ENCODE assay signal across 8 mouse cellular contexts in the genomic region with DNA sequence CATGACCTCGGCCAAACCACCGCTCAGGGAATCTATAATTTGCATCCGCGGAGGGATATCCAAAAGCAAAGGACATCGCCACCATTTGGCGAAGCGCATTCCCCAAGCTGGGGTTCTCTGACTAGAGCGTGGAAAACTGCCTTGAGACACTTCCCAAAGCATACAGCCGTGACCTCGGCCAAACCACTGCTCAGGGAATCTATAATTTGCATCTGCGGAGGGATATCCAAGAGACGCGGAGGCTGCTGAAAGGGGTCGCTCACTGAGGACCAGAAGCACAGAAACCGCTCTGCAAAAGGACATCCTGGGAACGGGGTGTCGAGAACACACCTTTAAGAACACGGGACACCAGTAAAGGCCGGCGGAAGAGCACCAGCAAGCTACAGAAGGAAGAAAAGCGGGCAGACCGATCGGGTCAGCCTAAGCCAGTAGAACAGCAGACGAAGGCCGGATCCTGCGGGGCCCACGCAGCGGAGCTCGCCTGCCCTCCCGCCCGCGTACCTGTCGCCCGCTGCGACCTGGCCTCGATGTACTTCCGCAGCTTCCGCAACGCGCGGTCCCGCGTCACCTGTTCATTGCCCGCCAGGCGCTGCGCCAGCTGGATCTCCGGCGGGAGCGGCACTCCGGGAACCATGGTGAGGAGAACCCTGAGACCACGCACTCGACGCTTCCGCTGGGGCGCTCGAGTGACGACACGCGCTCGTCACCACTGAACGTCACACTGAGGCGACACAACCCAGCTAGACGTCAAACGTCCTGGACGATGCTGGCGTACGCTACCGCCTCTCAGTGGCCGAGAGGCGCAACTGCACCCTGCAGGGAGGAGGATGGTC. TPM values are rescaled to one million over a fixed set of nuclear protein-coding genes. Genes with fewer than 3 reads are reported as not detected.
A peak's percentile ranks its signal among the peaks of the same experiment; 100 is the strongest.
DNase-seq lines count a peak whose midpoint lies in the region; ATAC-seq lines count a peak whose summit lies in the region.

A gene (minus strand): TSS at position 725 of the 833 bp plus-strand sequence.

- H3K9me3 ChIP-seq in heart, embryonic 10.5 days: no peaks in the 10 kb centered on the region
- H3K9me3 ChIP-seq in kidney, embryonic 15.5 days (replicated peaks): no peaks in the 10 kb centered on the region

- H3K27ac ChIP-seq in heart, embryonic 10.5 days: peak within 1 kb of the TSS; percentile 93
- H3K27ac ChIP-seq in kidney, embryonic 15.5 days: peak within 1 kb of the TSS; percentile 92

- peak within 1 kb of the TSS; percentile 70 for H3K9ac ChIP-seq in kidney, embryonic 15.5 days

- H3K4me2 ChIP-seq in kidney, embryonic 15.5 days: peak within 1 kb of the TSS; percentile 82

- H3K4me3 ChIP-seq in heart, embryonic 10.5 days: peak within 1 kb of the TSS; percentile 81
- peak within 1 kb of the TSS; percentile 63 for H3K4me3 ChIP-seq in kidney, embryonic 15.5 days (replicated peaks)

- H3K36me3 ChIP-seq in heart, embryonic 10.5 days: peaks cover 37% of the 10 kb centered on the region
- H3K36me3 ChIP-seq in kidney, embryonic 15.5 days: peaks cover 37% of the 10 kb centered on the region

- peak; percentile 93 for ATAC-seq in erythroblast, adult 5-6 weeks (replicated peaks; ENCODE audit: low FRiP score, poor library complexity, severe bottlenecking)
- ATAC-seq in kidney, embryonic 15.5 days (replicated peaks; ENCODE audit: low FRiP score): peak; percentile 93
- ATAC-seq in monocyte, adult 5-6 weeks (replicated peaks; ENCODE audit: insufficient number of reproducible peaks, low FRiP score, low TSS enrichment, poor library complexity, severe bottlenecking): peak; percentile 98

- under 1% methylated on average over 70 of the region's 70 CpGs for WGBS in heart, embryonic 10.5 days
- under 1% methylated on average over 69 of the region's 70 CpGs for WGBS in kidney, embryonic 15.5 days

- no peaks in the 10 kb centered on the region for H3K27me3 ChIP-seq in heart, embryonic 10.5 days (ENCODE audit: insufficient read depth, poor library complexity, severe bottlenecking)
- H3K27me3 ChIP-seq in kidney, embryonic 15.5 days: no peaks in the 10 kb centered on the region

- peaks cover 14% of the 10 kb centered on the region; the same call in 1 of the 2 replicates for H3K4me1 ChIP-seq in heart, embryonic 10.5 days
- H3K4me1 ChIP-seq in kidney, embryonic 15.5 days: peaks cover 19% of the 10 kb centered on the region

- DNase-seq in B cell, adult 2 months: peak; percentile 98
- DNase-seq in brain, adult 2 months (ENCODE audit: low read depth, low spot score): peak; percentile 99
- DNase-seq in heart, embryonic 10.5 days (ENCODE audit: low spot score): peak; percentile 96
- peak; percentile 91 for DNase-seq in liver
- DNase-seq in spleen, postnatal 4 days (ENCODE audit: low spot score in 2 of 2): peak; percentile 92 to 97

RNA-seq across cellular contexts. Expression of the gene that starts here (rescaled TPM):
- 4.8 and 17.3 TPM in 2 replicates for total RNA-seq in erythroblast, adult 5-6 weeks (2015; ENCODE audit: low replicate concordance)
- total RNA-seq in erythroblast, adult 5-6 weeks (2017; ENCODE audit: low replicate concordance): 44.9 and 46.9 TPM in 2 replicates
- polyA plus RNA-seq in heart, embryonic 10.5 days (2016; fragmentation: Nextera tagmentation; extraction: Ambion mirVana): 271 and 283 TPM in 2 replicates
- polyA plus RNA-seq in kidney, embryonic 15.5 days (2015; fragmentation: Nextera tagmentation; extraction: Ambion mirVana): 287 and 316 TPM in 2 replicates
- total RNA-seq in monocyte, adult 5-6 weeks (2017): 298 to 382 TPM (median 299 TPM) in 3 replicates

Comparison
In these comparisons a context has a peak if more than half of its experiments do, and no peak if none do; other contexts are left out.
1. Peak in every context shown above with its lines: DNase-seq, ATAC-seq, H3K4me3 ChIP-seq and H3K27ac ChIP-seq.